Mouse (Mus musculus) kidney, adult 8-10 months (tissue): Measurements from ENCODE around the gene Sprr1a.
"Not testable (repeated sequence)": the region's sequence is repeated elsewhere in the genome, so short reads cannot be mapped to it uniquely, and the experiment has no call there.

ENCODE experiments used
- DNase-seq, 2 experiments: peaks; one replicate each; pipeline ENCODE4 v3.0.0; 2022

The Sprr1a gene

DNA sequence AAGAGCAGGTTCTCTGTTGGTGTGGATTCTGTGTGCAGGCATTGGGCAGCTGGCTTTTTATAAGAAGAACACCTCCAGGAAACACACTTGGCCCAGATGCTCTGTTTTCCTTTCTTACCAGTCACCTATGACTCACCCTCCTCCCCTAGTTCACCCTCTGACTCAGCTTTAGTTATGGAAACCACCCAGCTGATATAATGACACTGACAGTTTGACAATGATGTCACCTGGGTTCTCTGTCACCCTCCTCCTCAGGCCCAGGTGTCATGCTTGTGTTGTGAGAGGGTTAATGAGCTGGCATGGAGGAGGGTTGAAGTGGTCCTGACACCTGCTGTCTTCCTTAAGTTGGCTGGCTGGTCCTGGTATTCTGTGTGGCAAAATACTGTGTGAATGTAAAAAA is at the start of gene Sprr1a:
Sprr1a (minus strand) TSS at position 33 of the 400 bp plus-strand sequence.
- DNase-seq: no peak

- DNase-seq: no peak
Observed at GRCm38 (mm10) chr3:92534411-92534810, 48.7 kb upstream of the Sprr1a start, which contains the start of gene 2310046K23Rik. 2310046K23Rik (minus strand) TSS chr3:92534511.

- no peak for DNase-seq
Observed at GRCm38 (mm10) chr3:92512325-92512724, 26.6 kb upstream of the Sprr1a start.

GRCm38 (mm10) chr3:92510786-92511185 is 25.1 kb upstream of the Sprr1a start:
- DNase-seq: peak in 1 of 2 experiments; percentile 21

- no peak for DNase-seq
Observed at GRCm38 (mm10) chr3:92508185-92508584, 22.5 kb upstream of the Sprr1a start.

DNA sequence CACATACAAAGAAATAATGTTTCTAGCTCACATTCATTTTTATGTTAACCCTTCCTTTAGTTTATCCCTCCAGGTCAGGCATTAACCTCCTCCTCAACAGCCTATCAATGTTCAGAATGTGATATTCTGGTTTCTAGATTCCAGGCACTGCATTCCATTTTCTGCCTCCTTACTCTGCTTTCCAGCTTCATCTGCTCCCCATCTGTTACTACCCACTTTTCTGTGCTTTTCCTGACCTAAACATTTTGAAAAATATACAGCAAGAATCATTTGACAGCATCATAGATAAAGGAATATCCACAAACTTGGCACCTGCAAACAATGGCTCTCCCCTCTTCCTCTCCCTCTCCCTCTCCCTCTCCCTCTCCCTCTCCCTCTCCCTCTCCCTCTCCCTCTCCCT is 17.8 kb upstream of the Sprr1a start:
- DNase-seq: no peak

GRCm38 (mm10) chr3:92500393-92500792 is 14.7 kb upstream of the Sprr1a start, which contains the start of gene Sprr4:
Sprr4 (minus strand) TSS chr3:92500493.
- no peak for DNase-seq

DNA sequence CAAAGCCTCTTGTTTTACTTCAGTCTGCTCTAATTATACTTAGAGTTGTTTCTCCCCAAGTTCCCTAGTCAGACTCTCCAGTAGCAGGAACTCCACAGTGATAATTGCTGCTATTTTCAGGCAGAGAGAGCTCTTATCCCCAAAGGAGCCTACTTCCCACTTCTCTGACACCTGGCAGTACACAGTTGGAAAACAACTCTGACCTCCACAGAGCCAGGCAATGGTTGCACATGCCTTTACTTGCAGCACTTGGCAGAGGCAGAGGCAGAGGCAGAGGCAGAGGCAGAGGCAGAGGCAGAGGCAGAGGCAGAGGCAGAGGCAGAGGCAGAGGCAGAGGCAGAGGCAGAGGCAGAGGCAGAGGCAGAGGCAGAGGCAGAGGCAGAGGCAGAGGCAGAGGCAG is 4.6 kb upstream of the Sprr1a start:
- not testable (repeated sequence) for DNase-seq

- DNase-seq: no peak
Observed at GRCm38 (mm10) chr3:92486307-92486706, 612 bp upstream of the Sprr1a start.

DNA sequence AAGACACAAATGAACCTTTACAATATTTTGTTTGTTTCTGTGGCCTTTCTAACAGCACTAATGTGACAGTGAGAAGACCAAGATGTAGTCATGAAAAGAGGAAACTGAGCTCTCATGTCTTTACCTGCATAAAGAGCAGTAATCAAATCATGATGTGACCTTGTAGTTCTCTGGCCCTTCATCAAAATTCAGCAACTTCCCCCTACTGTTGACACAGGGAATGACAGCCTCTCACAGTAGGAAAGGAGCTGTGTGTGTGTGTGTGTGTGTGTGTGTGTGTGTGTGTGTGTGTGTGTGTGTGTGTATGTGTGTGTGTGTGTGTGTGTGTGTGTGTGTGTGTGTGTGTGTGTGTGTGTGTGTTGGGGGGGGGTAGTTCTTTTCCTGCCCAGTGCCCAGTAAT is 4.4 kb downstream of the Sprr1a start:
- DNase-seq: peak in 1 of 2 experiments; percentile 2

DNA sequence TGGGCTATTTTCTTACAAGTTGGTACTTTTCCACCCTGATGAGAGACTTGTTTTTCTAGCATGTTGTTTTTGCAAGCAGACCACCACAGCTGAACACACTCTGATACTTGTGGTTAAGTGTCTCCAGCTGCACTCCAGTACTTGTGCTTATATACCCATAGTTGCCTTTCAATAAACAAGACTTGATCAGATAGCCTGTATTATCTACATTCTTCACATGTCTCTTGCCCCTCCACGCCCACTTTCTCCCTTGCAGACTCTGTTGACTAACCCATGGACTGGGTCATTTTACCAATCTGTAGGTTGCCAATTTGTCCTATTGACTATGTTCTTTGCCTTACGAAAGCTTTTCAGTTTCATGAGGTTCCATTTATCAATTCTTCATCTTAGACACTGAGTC is 15.6 kb downstream of the Sprr1a start:
- no peak for DNase-seq

- DNase-seq: no peak
Observed at GRCm38 (mm10) chr3:92467424-92467823, 18.3 kb downstream of the Sprr1a start.

DNA sequence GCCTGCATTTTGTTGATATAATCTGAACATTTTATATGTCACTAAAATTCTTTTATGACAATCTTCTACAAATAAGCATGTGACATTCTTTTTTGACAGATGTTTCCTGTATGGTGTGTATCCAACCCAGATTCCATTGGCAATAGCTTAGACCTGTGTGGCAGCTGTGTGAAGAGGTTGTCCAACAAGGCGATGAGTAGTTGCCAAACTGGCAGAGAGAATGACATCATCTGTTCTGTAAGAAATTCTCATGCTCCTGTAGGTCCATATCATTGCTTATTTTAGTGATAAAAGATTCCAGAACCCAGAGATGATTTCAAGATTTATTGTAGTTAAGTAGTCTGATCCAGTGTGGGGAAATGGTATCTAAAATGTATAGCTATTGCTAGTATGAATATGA is 19.1 kb downstream of the Sprr1a start:
- no peak for DNase-seq

GRCm38 (mm10) chr3:92458620-92459019 is 27.1 kb downstream of the Sprr1a start, which contains the start of gene Sprr3:
Sprr3 (minus strand) TSS chr3:92458720.
- DNase-seq: no peak

DNA sequence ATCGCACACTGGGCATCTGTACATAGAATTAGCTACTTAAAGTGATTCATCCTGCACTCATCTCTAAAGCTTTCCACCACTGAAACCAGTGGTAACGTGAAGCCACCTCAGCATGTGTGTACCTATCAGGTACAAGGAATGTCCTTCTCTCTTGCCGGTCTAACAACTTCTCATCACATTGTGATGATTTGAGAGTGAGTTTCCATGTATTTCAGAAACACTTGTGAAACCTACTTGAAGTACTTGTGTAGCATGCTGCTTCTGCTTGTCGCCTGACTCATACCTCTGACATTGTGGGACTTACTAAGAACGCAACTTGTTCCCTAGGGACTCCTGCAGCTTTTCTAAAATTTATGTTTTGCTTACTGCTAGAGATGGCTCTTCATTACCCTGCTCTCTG is 30.5 kb downstream of the Sprr1a start:
- no peak for DNase-seq

- no peak for DNase-seq
Observed at GRCm38 (mm10) chr3:92440177-92440576, 45.5 kb downstream of the Sprr1a start.

DNA sequence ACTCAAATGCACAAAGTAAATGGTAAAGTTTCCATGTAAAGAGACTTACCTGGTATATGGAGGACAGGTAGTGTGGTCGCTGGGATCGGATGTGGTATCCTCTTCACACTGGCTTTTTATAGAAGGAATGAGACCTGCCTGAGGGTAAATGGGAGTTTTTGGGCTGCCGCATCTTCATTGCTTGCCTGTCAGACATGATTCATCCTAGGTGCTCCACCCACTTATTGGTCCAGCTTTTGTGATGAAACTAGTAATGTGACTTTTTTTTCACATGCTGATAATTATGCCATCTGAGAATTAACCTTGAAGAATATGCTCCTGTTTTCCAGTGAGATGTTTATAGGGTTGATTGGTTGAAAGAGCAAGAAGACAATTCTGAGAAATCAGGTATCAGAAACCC is 47.0 kb downstream of the Sprr1a start, which contains the start of gene Sprr1b:
Sprr1b (minus strand) TSS at position 101 of the 400 bp plus-strand sequence.
- no peak for DNase-seq
